Mouse (Mus musculus) intestine, postnatal 0 days (tissue): ENCODE measurements around the gene Pitpnm1. TPM values are rescaled to one million over a fixed set of nuclear protein-coding genes. Genes with fewer than 3 reads are reported as not detected.
"Not testable (repeated sequence)": the region's sequence is repeated elsewhere in the genome, so short reads cannot be mapped to it uniquely, and the experiment has no call there.

Experiments used
- ATAC-seq: fragments of 200-750 bp; cut with Nextera tagmentation; 2 replicates; pipeline ENCODE4 v1.8.0; 2017; ENCODE audit warnings: mild to moderate bottlenecking, moderate TSS enrichment, moderate library complexity
- H3K27ac ChIP-seq: fragments of 300-500 bp; sonication (generic); 2 replicates; pipeline ENCODE4 v1.5.1; 2014; ENCODE audit warnings: mild to moderate bottlenecking, low read depth, low read length, moderate library complexity
- H3K27me3 ChIP-seq: fragments of 300-500 bp; sonication (generic); replicated peaks from 2 replicates; pipeline ENCODE4 v1.6.1; 2014; ENCODE audit warnings: low read length, mixed read lengths; ENCODE audit not compliant: control insufficient read depth, insufficient read depth
- H3K36me3 ChIP-seq: fragments of 300-500 bp; sonication (generic); 2 replicates; pipeline ENCODE4 v1.6.1; 2014; ENCODE audit warnings: mild to moderate bottlenecking, moderate library complexity; ENCODE audit not compliant: control insufficient read depth, insufficient read depth
- H3K4me1 ChIP-seq: fragments of 300-500 bp; sonication (generic); replicated peaks from 2 replicates; pipeline ENCODE4 v1.6.1; 2014; ENCODE audit warnings: antibody characterized with exemption, low read length, mixed read lengths; ENCODE audit not compliant: control insufficient read depth, insufficient read depth
- H3K4me2 ChIP-seq: fragments of 300-500 bp; sonication (generic); replicated peaks from 2 replicates; pipeline ENCODE4 v1.6.1; 2014; ENCODE audit warnings: low read depth, mild to moderate bottlenecking, moderate library complexity
- H3K4me3 ChIP-seq: fragments of 300-500 bp; sonication (generic); 2 replicates; pipeline ENCODE4 v1.5.1; 2014; ENCODE audit warnings: low read depth, low read length
- H3K9ac ChIP-seq: fragments of 300-500 bp; sonication (generic); 2 replicates; pipeline ENCODE4 v1.6.1; 2014; ENCODE audit warnings: mild to moderate bottlenecking, low read depth, low read length
- H3K9me3 ChIP-seq: fragments of 300-500 bp; sonication (generic); 2 replicates; pipeline ENCODE4 v1.6.1; 2016; ENCODE audit warnings: mixed run types; ENCODE audit not compliant: control insufficient read depth
- CTCF ChIP-seq: sonication (generic); IDR thresholded peaks from 2 replicates; pipeline ENCODE4 v1.5.1; 2016; ENCODE audit warnings: low read depth, mild to moderate bottlenecking, control low read depth, antibody characterized with exemption, moderate library complexity
- WGBS: fragments of 180-500 bp; shearing (Covaris S2); extraction: QIAGEN DNeasy Blood & Tissue Kit; methylation state at CpG from one replicate; pipeline ENCODE4 v1.1.7; 2014; 5-methylcytosine and 5-hydroxymethylcytosine counted together
- polyA plus RNA-seq: library from polyadenylated mRNA; unstranded; fragments of >200 nt; fragmentation: Nextera tagmentation; extraction: Ambion mirVana; gene quantifications from 2 replicates; pipeline ENCODE4 v1.2.1, GENCODE M21; 2015

The Pitpnm1 gene
- polyA plus RNA-seq, 1 experiment from 2014 or later = 13.7 TPM

DNA sequence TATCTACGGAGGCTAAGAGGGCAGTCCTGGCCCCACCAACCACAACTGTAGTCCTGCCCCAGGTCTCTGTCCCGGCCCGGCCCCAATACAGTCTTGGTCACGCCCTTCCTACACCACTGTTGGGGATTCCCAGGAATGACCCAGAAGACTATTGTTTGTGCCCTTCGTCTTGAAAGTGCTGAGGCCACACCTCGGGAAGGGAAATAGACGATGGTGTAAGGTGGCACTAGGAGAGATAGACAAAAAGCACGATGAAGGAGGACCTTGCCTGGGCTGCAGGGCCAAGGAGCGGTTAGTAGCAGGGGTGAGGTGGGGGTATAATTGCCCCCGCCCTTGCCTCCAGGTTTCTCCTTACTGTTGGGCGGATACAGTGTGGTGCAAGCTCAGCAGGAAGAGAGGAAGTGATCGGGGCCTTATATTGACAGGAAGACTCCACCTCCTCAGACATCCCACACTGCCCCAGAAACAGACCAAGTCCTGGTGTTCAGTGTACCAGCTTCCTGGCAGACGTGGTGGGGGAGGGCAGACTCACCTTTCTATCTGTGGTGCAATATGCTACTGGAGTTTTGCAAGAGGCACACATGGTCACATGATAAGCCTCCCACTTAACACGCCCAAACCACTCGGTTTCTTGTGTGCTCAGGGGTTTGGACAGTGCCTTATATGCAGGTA, 40.6 kb upstream of the Pitpnm1 start, which contains the start of gene Gstp3:
Gstp3 (minus strand) TSS at position 501 of the 672 bp plus-strand sequence.
- H3K27ac ChIP-seq = peak within 1 kb of the TSS; percentile 71
- H3K36me3 ChIP-seq = no peaks in the 10 kb centered on the region
- H3K9ac ChIP-seq = no peak within 1 kb of the TSS
- H3K27me3 ChIP-seq = no peaks in the 10 kb centered on the region
- peak; percentile 92 for ATAC-seq
- no peaks in the 10 kb centered on the region for H3K9me3 ChIP-seq
- peaks cover 10% of the 10 kb centered on the region; the same call in 1 of the 2 replicates for H3K4me1 ChIP-seq
- peak within 1 kb of the TSS; percentile 14; the same call in 1 of the 2 replicates for H3K4me3 ChIP-seq
- H3K4me2 ChIP-seq = peak within 1 kb of the TSS; percentile 44
- TF ChIP-seq CTCF = no peak
- 32% methylated on average over 15 of the region's 15 CpGs for WGBS

DNA sequence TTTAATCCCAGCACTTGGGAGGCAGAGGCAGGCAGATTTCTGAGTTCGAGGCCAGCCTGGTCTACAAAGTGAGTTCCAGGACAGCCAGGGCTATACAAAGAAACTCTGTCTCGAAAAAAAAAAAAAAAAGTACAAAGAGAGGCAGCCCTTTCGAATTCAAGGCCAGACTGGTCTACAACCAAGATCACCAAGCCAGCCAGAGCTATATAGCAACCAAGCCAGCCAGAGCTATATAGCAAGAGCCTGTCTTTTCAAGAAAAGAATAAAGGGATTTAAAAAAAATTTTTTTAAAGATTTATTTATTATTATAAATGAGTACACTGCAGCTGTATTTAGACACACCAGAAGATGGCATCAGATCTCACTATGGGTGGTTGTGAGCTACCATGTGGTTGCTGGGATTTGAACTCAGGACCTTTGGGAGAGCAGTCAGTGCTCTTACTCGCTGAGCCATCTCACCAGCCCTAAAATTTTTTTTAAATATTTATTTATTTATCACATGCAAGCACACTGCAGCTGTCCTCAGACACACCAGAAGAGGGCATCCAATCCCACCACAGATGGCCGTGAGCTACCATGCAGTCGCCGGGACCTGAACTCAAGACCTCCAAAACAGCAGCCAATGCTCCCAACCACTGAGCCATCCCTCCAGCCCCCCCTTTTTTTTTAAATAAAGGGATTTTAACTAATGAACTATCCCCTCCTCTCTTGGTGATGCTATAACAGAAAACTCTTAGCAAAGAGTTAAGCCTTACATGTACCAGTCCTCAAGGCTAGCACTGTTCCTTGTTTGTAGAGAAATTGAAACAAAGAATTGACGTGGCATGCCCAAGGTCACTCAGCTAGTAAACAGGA, 39.5 kb upstream of the Pitpnm1 start:
- not testable (repeated sequence) for H3K4me1 ChIP-seq, H3K4me2 ChIP-seq, H3K9me3 ChIP-seq, H3K27me3 ChIP-seq, ATAC-seq, H3K4me3 ChIP-seq, H3K27ac ChIP-seq, H3K9ac ChIP-seq, H3K36me3 ChIP-seq
- 0 out of 2 replicates have a peak, but pooled peaks have one; percentile 3 for TF ChIP-seq CTCF
- WGBS = 88% methylated on average over 8 of the region's 8 CpGs

DNA sequence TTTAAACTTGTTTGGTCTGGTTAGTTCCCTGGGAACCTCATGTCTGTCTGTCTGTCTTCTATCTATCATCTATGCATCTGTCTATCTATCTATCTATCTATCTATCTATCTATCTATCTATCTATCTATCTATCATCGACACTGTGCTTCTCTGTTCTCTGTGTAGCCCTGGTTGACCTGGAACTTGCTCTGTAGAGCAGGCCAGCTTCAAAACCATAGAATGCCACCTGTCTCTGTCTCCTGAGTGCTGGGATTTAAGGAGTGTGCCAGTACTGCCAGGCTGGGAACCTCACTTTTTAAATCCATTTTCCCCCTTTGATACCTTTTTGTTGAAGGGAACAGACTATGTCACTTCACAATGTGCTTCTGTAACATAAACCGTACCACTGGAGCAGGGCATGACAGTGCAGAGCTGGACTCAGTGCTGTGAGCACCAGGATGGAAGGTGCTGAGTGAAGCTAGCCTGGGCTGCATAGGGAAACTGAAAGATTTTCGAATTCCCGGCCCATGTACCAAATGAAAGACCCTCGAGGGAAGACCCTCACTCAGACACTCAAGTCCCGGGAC, 38.8 kb upstream of the Pitpnm1 start:
- H3K4me1 ChIP-seq = 0 out of 2 replicates have a peak, but pooled peaks cover 2% of the 10 kb centered on the region
- no peak overlapping the region for H3K4me3 ChIP-seq
- no peak for TF ChIP-seq CTCF
- no peak overlapping the region for H3K4me2 ChIP-seq
- H3K9ac ChIP-seq = no peak overlapping the region
- no peaks in the 10 kb centered on the region for H3K27me3 ChIP-seq
- H3K36me3 ChIP-seq = no peaks in the 10 kb centered on the region
- WGBS = 88% methylated on average over 6 of the region's 6 CpGs
- ATAC-seq = no peak
- no peaks in the 10 kb centered on the region for H3K9me3 ChIP-seq
- H3K27ac ChIP-seq = no peak overlapping the region

DNA sequence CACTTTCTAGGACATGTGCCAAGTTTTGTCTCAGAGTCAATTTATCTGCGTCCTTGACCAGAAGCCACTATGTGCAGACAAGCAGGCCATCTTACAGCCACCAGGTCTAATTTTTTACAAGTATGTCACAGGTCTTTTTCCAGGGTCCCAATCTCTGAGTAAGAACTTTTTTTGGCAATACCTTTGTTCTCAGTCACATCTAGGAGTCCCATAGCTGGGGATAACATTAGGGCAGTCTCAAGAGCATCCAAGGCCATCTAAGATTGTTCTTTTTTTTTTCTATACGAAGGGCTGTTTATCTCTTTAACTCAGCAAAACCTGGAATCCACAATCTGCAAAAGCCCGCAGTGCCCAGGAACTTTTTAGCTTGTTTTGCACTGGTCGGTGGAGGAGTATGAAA, 36.4 kb upstream of the Pitpnm1 start:
- not testable (repeated sequence) for ATAC-seq

DNA sequence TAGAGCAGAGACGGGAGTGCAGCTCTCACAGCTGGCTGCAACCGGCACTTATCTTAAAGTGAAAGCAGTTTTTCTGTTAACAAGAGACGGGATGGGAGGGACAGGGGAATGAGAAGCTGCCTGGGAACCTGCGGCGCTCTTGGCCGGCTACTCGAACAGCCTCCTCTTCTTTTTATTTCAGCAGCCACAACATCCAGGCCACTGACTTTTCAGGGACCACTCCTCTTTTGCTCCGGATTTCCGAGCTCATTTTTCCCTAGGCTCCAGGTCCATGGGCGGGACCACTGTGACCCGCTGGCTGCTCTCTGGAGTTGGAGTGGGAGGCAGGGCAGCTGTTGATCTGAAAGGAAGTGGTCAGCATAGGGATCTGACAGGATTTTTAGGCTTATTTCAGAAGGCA, 35.3 kb upstream of the Pitpnm1 start:
- H3K36me3 ChIP-seq, H3K27me3 ChIP-seq, H3K4me2 ChIP-seq, H3K4me1 ChIP-seq, H3K9ac ChIP-seq, H3K9me3 ChIP-seq, H3K27ac ChIP-seq, ATAC-seq, H3K4me3 ChIP-seq: not testable (repeated sequence)
- WGBS = 0% methylated on average over 2 of the region's 11 CpGs

More for the DNA sequence above, 36.4 kb upstream of the Pitpnm1 start:
- not testable (repeated sequence) for H3K27me3 ChIP-seq, H3K36me3 ChIP-seq, H3K4me1 ChIP-seq, H3K9ac ChIP-seq, H3K27ac ChIP-seq, H3K4me2 ChIP-seq, H3K9me3 ChIP-seq, H3K4me3 ChIP-seq
- WGBS = 53% methylated on average over 2 of the region's 4 CpGs

DNA sequence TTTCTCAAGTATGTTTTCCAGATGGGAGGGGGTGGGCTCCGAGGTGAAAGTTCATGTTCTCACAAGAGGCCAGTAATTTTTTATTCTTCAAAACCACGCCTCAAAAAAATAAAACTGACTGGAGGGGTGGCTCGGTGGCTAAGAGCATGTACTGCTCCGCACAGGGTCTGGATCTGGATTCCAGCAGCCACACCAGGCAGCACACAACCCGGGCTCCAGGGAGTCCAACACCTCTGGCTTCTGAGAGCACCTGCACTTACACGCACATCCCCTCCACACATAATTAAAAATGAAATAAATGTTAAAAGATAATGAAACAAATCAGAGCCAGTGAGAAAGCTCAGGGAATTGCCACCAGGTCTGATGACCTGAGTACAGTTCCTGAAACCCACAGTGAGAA, 33.5 kb upstream of the Pitpnm1 start:
- no peak for TF ChIP-seq CTCF

More for the DNA sequence above, 33.5 kb upstream of the Pitpnm1 start:
- ATAC-seq = no peak
- no peaks in the 10 kb centered on the region for H3K27me3 ChIP-seq
- H3K4me1 ChIP-seq = no peaks in the 10 kb centered on the region
- WGBS = 72% methylated on average over 6 of the region's 6 CpGs
- H3K36me3 ChIP-seq = no peaks in the 10 kb centered on the region
- no peaks in the 10 kb centered on the region for H3K9me3 ChIP-seq
- no peak overlapping the region for H3K4me2 ChIP-seq
- H3K9ac ChIP-seq = no peak overlapping the region
- H3K27ac ChIP-seq = no peak overlapping the region
- no peak overlapping the region for H3K4me3 ChIP-seq
